Mouse (Mus musculus): Measurements from ENCODE around the gene Nr1h3.

Nr1h3 gene

GRCm38 (mm10) chr2:91139764-91140163, 62.9 kb downstream of the Nr1h3 start:
- no peak for DNase-seq (ENCODE audit: low read depth, low spot score)

GRCm38 (mm10) chr2:91139311-91139710, 63.3 kb downstream of the Nr1h3 start:
- no peak for DNase-seq (ENCODE audit: low read depth, low spot score)

- DNase-seq (ENCODE audit: low read depth, low spot score) = no peak
These were observed 65.2 kb downstream of the Nr1h3 start for GRCm38 (mm10) chr2:91137481-91137880.

- DNase-seq (ENCODE audit: low read depth, low spot score) = no peak
These were observed 65.9 kb downstream of the Nr1h3 start for GRCm38 (mm10) chr2:91136513-91137412.

Data from telencephalon, adult 2 months (tissue).